Mouse (Mus musculus) liver, adult 2 months (tissue): Measurements from ENCODE around the gene Ubash3a.

ENCODE experiments used
- CTCF ChIP-seq: fragments of 200-500 bp; IDR thresholded peaks from 2 replicates; pipeline ENCODE4 v1.5.1; 2011; ENCODE audit warnings: low read depth, low read length, control low read depth
- POLR2A ChIP-seq: fragments of 200-500 bp; IDR thresholded peaks from 2 replicates; pipeline ENCODE4 v1.6.1; 2011; ENCODE audit warnings: low read length, control low read depth; ENCODE audit not compliant: insufficient read depth; ENCODE audit errors: extremely low read depth

- TF ChIP-seq CTCF (no peak), POLR2A (no peak)
Observed at GRCm38 (mm10) chr17:31286492-31286891, 78.8 kb downstream of the Ubash3a start, which contains the start of gene Slc37a1.
